ENCODE assay signal across 9 mouse cellular contexts in the genomic region with DNA sequence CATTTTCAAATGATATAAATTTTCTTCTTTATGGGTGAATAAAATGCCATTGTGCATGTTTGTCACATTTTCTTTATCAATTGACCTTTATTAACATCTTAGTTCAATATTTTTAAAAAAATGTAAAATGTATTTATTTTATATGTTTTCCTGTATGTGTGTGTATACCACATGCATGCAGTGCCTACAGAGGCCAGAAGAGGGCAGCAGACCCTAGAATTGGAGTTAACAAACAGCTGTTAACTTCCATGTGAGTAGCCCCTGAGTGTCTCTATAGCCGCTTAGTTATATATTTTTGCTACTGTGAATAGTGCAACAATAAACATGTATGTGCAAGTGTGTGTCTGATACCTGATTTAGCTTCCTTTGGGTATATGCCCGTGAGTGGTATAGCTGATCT. TPM values are rescaled to one million over a fixed set of nuclear protein-coding genes. Genes with fewer than 3 reads are reported as not detected.
DNase-seq lines count a peak whose midpoint lies in the region; ATAC-seq lines count a peak whose summit lies in the region.
"Had no signal": no experiment of that assay in that cellular context is flagged by ENCODE, and none has a peak within 500 bp of the region (broad histone marks: within the 10 kb centered on the region; RNA-seq: fewer than 3 reads in every experiment).

No protein-coding gene starts in this region.

- peak; percentile 14 for DNase-seq in gastrocnemius, postnatal 10 days
- no peak for DNase-seq in gastrocnemius, postnatal 14 days
- DNase-seq in right cerebral cortex, postnatal 10 days (ENCODE audit: low spot score in 2 of 2) = peak; percentile 26 to 48
- DNase-seq in right cerebral cortex, adult 2 months (ENCODE audit: low spot score in 2 of 2) = no peak
- peak; percentile 20 for DNase-seq in c-Kit-positive CD71-positive TER-119-positive erythroid progenitor cells, embryonic 14.5 days (ENCODE audit: low spot score)
- DNase-seq in lung, postnatal 4 days = peak; percentile 17 to 27
- no peak for DNase-seq in cerebellum, adult 8-10 months
- DNase-seq: liver, embryonic 13.5 days had no signal

- intact Hi-C loops in gastrocnemius, postnatal 14 days (cut with DNase I; ENCODE audit: low total_unique reads) = no loop called here

- ATAC-seq in activated CD4-positive, CD25-positive, alpha-beta regulatory T cell, adult 4 months = no peak

RNA-seq across cellular contexts. Expression of a gene that starts 25.4 kb away (rescaled TPM):
- 1 to 10 TPM; 2.3 to 3.2 TPM for total RNA-seq in gastrocnemius, postnatal 10 days (2021)
- total RNA-seq in gastrocnemius, postnatal 14 days (2021) = 1 to 10 TPM; 1.4 to 1.5 TPM
- polyA plus RNA-seq in activated CD4-positive, CD25-positive, alpha-beta regulatory T cell, adult 4 months (2017; shearing (Covaris generic)) = 1 to 10 TPM; 6.1 to 6.2 TPM

RNA-seq across cellular contexts. Expression of a gene that starts 38.3 kb away (rescaled TPM):
- 1 to 10 TPM; 1.5 to 1.7 TPM for total RNA-seq in gastrocnemius, postnatal 10 days (2021)
- total RNA-seq in gastrocnemius, postnatal 14 days (2021) = under 1 TPM; 0.80 to 0.84 TPM
- polyA plus RNA-seq in activated CD4-positive, CD25-positive, alpha-beta regulatory T cell, adult 4 months (2017; shearing (Covaris generic)) = not detected

RNA-seq across cellular contexts. Expression of a gene that starts 56.5 kb away (rescaled TPM):
- total RNA-seq in gastrocnemius, postnatal 10 days (2021) = 10 to 100 TPM in 1 of 2 experiments, 1 to 10 TPM in 1; 9.2 to 10.6 TPM
- total RNA-seq in gastrocnemius, postnatal 14 days (2021) = 10 to 100 TPM in 1 of 2 experiments, 1 to 10 TPM in 1; 8.7 to 13.2 TPM
- polyA plus RNA-seq in activated CD4-positive, CD25-positive, alpha-beta regulatory T cell, adult 4 months (2017; shearing (Covaris generic)) = 10 to 100 TPM; 21.7 to 23.1 TPM

Comparison
In these comparisons a context has a peak if more than half of its experiments do, and no peak if none do; other contexts are left out.
1. DNase-seq: peak in gastrocnemius, postnatal 10 days (single experiment), right cerebral cortex, postnatal 10 days (2 of 2), c-Kit-positive CD71-positive TER-119-positive erythroid progenitor cells, embryonic 14.5 days (single experiment) and lung, postnatal 4 days (2 of 2); none in gastrocnemius, postnatal 14 days (single experiment), right cerebral cortex, adult 2 months (0 of 2) and cerebellum, adult 8-10 months (single experiment).